Mouse (Mus musculus) heart, embryonic 12.5 days (tissue): ENCODE results near the gene Cacna1s. TPM values are rescaled to one million over a fixed set of nuclear protein-coding genes. Genes with fewer than 3 reads are reported as not detected.

Experiments
- ATAC-seq: fragments of 200-750 bp; cut with Nextera tagmentation; 2 replicates; pipeline ENCODE4 v1.8.0; 2017; ENCODE audit warnings: moderate TSS enrichment, moderate library complexity; ENCODE audit not compliant: insufficient number of reproducible peaks, low FRiP score
- H3K27ac ChIP-seq: fragments of 300-500 bp; sonication (generic); 2 replicates; pipeline ENCODE4 v1.5.1; 2016; ENCODE audit warnings: mild to moderate bottlenecking, moderate library complexity; ENCODE audit not compliant: poor library complexity, severe bottlenecking
- H3K27me3 ChIP-seq: fragments of 300-500 bp; sonication (generic); replicated peaks from 2 replicates; pipeline ENCODE4 v1.6.1; 2016; ENCODE audit warnings: mild to moderate bottlenecking, moderate library complexity
- H3K36me3 ChIP-seq: fragments of 300-500 bp; sonication (generic); 2 replicates; pipeline ENCODE4 v1.6.1; 2016; ENCODE audit warnings: mild to moderate bottlenecking, moderate library complexity
- H3K4me1 ChIP-seq: fragments of 300-500 bp; sonication (generic); replicated peaks from 2 replicates; pipeline ENCODE4 v1.6.1; 2016; ENCODE audit warnings: mild to moderate bottlenecking
- H3K4me2 ChIP-seq: fragments of 300-500 bp; sonication (generic); 2 replicates; pipeline ENCODE4 v1.6.1; 2016; ENCODE audit warnings: mild to moderate bottlenecking, moderate library complexity
- H3K4me3 ChIP-seq: fragments of 300-500 bp; sonication (generic); 2 replicates; pipeline ENCODE4 v1.5.1; 2016; ENCODE audit warnings: mild to moderate bottlenecking
- H3K9ac ChIP-seq: fragments of 300-500 bp; sonication (generic); 2 replicates; pipeline ENCODE4 v1.6.1; 2016; ENCODE audit warnings: mild to moderate bottlenecking, moderate library complexity
- H3K9me3 ChIP-seq: fragments of 300-500 bp; sonication (generic); replicated peaks from 2 replicates; pipeline ENCODE4 v1.6.1; 2016; ENCODE audit warnings: mild to moderate bottlenecking, moderate library complexity
- WGBS: fragments of 180-500 bp; shearing (Covaris S2); methylation state at CpG from one replicate; pipeline ENCODE4 v1.1.7; 2016; 5-methylcytosine and 5-hydroxymethylcytosine counted together
- polyA plus RNA-seq: library from polyadenylated mRNA; unstranded; fragments of >200 nt; fragmentation: Nextera tagmentation; extraction: Ambion mirVana; gene quantifications from 2 replicates; pipeline ENCODE4 v1.2.1, GENCODE M21; 2016

Cacna1s gene
- polyA plus RNA-seq, 1 experiment from 2014 or later = 0.57 TPM

DNA sequence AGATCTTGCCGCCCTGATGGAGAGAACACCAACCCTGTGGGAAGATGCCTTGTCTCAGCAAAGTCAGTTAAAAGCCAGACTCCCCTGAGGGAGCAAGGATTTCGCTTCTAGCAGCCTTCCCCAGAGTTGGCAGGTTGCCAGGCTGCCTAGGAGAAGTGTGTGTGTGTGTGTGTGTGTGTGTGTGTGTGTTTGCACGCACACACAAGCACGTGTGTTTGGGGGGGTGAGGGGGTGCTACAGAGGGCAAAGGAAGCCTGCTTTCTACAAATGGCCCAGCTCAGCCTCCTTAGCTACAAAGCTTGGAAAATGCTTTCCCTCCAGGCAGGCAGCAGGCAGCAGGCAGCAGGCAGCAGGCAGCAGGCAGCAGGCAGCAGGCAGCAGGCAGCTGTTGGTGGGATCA is 85.0 kb downstream of the Cacna1s start:
- H3K27me3 ChIP-seq = no peaks in the 10 kb centered on the region
- no peak overlapping the region for H3K4me3 ChIP-seq
- H3K27ac ChIP-seq = peak overlapping the region; percentile 83
- WGBS = 8% methylated on average over 4 of the region's 4 CpGs
- no peaks in the 10 kb centered on the region for H3K9me3 ChIP-seq
- H3K36me3 ChIP-seq = no peaks in the 10 kb centered on the region
- peak overlapping the region; percentile 37 for H3K4me2 ChIP-seq
- no peak for ATAC-seq
- peak overlapping the region; percentile 51 for H3K9ac ChIP-seq
- peaks cover 95% of the 10 kb centered on the region for H3K4me1 ChIP-seq

DNA sequence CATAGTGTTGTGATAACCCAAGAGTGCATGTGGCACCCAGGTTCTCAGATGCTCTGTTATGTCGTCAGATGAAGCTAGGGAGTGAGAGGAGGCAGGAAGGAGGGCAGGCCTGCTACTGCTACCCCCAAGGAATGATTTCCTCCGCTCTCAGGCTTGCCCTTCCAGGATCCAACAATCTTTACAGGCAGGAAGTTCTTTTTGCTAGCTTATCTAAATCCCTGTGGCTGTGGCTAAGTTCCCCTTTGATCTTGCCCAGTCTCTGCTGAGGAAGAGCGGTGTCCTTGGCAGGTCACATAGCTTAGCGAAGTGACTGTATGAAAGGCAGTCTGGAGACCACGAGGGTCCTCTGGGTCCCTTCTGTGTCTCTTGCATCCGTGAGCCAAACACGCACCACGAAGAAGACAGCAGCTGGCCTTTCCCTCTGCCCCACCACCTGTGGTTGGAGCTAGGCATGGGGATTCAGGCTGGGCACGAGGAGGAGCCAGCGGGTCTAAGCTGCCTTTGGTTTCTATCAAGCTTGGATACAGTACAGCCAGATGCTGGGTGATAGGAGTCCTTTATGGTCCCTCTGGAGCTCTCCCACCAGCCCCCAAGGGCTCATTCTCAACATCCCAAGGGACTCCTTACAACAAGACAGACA is 85.8 kb downstream of the Cacna1s start:
- Histone ChIP-seq H3K36me3 (no peaks in the 10 kb centered on the region), H3K9ac (peak overlapping the region; percentile 51), H3K27ac (peak overlapping the region; percentile 83), H3K9me3 (no peaks in the 10 kb centered on the region), H3K4me3 (no peak overlapping the region), H3K4me2 (peak overlapping the region; percentile 37), H3K4me1 (peaks cover 95% of the 10 kb centered on the region), H3K27me3 (no peaks in the 10 kb centered on the region)
- 15% methylated on average over 10 of the region's 10 CpGs for WGBS
- no peak; the same call in 1 of the 2 replicates for ATAC-seq

DNA sequence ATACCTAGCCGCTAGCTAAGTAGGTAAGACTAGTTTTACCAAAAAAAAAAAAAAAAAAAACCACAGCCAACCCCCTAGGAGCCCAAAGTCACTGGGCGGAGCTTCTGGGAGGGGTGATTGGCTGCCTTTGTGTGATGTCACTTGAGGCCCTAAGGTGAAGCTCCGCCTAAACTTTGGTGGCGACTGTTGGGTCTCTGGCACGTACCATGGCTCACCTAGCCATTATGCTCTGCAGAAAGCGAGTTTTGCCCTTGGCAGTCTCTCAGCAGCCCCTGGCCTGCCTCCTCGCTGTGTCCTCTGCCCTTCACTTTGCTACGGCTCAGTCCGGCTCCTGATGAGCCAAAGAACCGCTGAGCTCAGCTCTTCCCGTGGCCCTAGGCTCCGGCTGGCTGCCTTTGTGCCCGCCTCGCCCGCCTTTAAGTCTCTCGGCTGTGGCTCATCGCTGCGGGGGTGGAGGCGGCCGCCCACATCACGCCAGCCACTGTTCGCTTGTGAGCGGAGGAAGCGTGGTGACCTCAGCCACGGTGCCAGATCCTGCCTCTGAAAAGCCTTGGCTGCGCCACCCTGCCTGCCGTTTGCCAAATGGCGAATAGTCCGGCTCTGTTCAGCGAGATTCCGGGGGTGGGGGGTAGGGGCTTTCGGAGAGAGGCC is 87.6 kb downstream of the Cacna1s start:
- Histone ChIP-seq H3K27ac (peak overlapping the region; percentile 87), H3K36me3 (0 out of 2 replicates have a peak, but pooled peaks cover 3% of the 10 kb centered on the region), H3K4me1 (peaks cover 79% of the 10 kb centered on the region), H3K4me3 (peak overlapping the region; percentile 54), H3K27me3 (no peaks in the 10 kb centered on the region), H3K4me2 (peak overlapping the region; percentile 77), H3K9ac (peak overlapping the region; percentile 75), H3K9me3 (no peaks in the 10 kb centered on the region)
- ATAC-seq = peak; percentile 76
- WGBS = under 1% methylated on average over 32 of the region's 32 CpGs

- Histone ChIP-seq H3K9ac (no peak overlapping the region), H3K4me1 (peaks cover 67% of the 10 kb centered on the region), H3K9me3 (no peaks in the 10 kb centered on the region), H3K27ac (no peak overlapping the region), H3K36me3 (0 out of 2 replicates have a peak, but pooled peaks cover 3% of the 10 kb centered on the region), H3K4me2 (no peak overlapping the region), H3K4me3 (no peak overlapping the region), H3K27me3 (no peaks in the 10 kb centered on the region)
- 81% methylated on average over 11 of the region's 11 CpGs for WGBS
- ATAC-seq = no peak
These were observed 88.8 kb downstream of the Cacna1s start for GRCm38 (mm10) chr1:136141176-136141950.

GRCm38 (mm10) chr1:136142336-136142735 is 89.8 kb downstream of the Cacna1s start:
- Histone ChIP-seq H3K4me1 (peaks cover 57% of the 10 kb centered on the region), H3K36me3 (peaks cover 10% of the 10 kb centered on the region), H3K4me3 (no peak overlapping the region), H3K4me2 (no peak overlapping the region), H3K9ac (no peak overlapping the region), H3K27me3 (no peaks in the 10 kb centered on the region), H3K27ac (no peak overlapping the region), H3K9me3 (no peaks in the 10 kb centered on the region)
- ATAC-seq = no peak
- WGBS = 22% methylated on average over 6 of the region's 6 CpGs

DNA sequence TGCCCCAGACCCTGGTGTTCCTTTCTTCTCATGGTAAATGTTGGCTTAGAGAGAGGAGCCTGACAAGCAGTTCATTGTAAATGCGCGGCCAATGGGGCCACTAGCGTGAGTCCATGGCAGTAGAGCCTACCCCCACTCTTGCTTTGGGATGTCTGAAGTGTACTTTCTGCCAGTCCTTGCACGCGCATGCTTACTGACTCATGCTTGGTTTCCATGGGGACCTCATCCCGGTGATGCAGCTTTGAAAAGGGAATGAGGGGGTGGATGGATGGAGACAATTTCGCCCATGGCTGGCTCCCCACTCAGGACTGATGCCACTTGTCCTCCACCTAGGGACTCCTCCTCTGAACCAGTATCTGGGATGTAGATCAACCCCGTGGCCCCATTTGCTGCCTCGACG is 91.0 kb downstream of the Cacna1s start:
- H3K27ac ChIP-seq = no peak overlapping the region

GRCm38 (mm10) chr1:136149702-136150101 is 97.2 kb downstream of the Cacna1s start:
- H3K36me3 ChIP-seq = peaks cover 53% of the 10 kb centered on the region
- H3K9me3 ChIP-seq = no peaks in the 10 kb centered on the region
- ATAC-seq = no peak
- no peaks in the 10 kb centered on the region for H3K27me3 ChIP-seq
- H3K4me1 ChIP-seq = peaks cover 3% of the 10 kb centered on the region
- WGBS = 88% methylated on average over 9 of the region's 9 CpGs
- H3K9ac ChIP-seq = no peak overlapping the region
- H3K4me2 ChIP-seq = no peak overlapping the region
- no peak overlapping the region for H3K4me3 ChIP-seq
- no peak overlapping the region for H3K27ac ChIP-seq

More for the DNA sequence above, 91.0 kb downstream of the Cacna1s start:
- Histone ChIP-seq H3K27me3 (no peaks in the 10 kb centered on the region), H3K4me2 (no peak overlapping the region), H3K4me1 (peaks cover 46% of the 10 kb centered on the region), H3K4me3 (no peak overlapping the region), H3K9ac (no peak overlapping the region), H3K36me3 (peaks cover 22% of the 10 kb centered on the region), H3K9me3 (no peaks in the 10 kb centered on the region)
- WGBS = 91% methylated on average over 10 of the region's 10 CpGs
- no peak for ATAC-seq

DNA sequence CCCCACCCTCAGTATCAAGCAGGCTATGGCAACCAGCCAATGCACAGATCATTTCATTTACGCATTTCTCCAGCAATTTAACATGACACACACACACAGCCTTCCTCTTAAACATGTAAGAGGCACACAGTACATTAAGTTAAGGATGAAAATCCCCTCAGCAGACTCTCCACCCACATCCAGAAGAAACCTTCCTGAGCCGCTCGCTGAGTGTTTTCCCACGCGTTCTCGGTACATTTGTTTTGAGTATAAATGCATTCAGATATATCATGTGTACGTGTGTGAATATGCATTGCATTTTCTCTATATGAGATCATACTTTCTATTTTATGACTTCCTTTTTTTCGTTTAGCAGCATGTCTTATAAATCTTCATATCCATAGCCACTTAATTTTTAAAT is 98.8 kb downstream of the Cacna1s start:
- Histone ChIP-seq H3K9me3 (no peaks in the 10 kb centered on the region), H3K4me2 (no peak overlapping the region), H3K9ac (no peak overlapping the region), H3K36me3 (peaks cover 52% of the 10 kb centered on the region), H3K27ac (no peak overlapping the region), H3K4me3 (no peak overlapping the region), H3K4me1 (peaks cover 3% of the 10 kb centered on the region), H3K27me3 (no peaks in the 10 kb centered on the region)
- 88% methylated on average over 8 of the region's 8 CpGs for WGBS
- no peak for ATAC-seq

- Histone ChIP-seq H3K27ac (no peak overlapping the region), H3K4me3 (no peak overlapping the region), H3K36me3 (peaks cover 55% of the 10 kb centered on the region), H3K4me1 (no peaks in the 10 kb centered on the region), H3K27me3 (no peaks in the 10 kb centered on the region), H3K9me3 (no peaks in the 10 kb centered on the region), H3K4me2 (no peak overlapping the region), H3K9ac (no peak overlapping the region)
- ATAC-seq = no peak
- 95% methylated on average over 4 of the region's 4 CpGs for whole genome bisulfite sequencing
These were observed 103.8 kb downstream of the Cacna1s start for GRCm38 (mm10) chr1:136156304-136156703.

GRCm38 (mm10) chr1:136156951-136157350 is 104.4 kb downstream of the Cacna1s start:
- WGBS = 89% methylated on average over 4 of the region's 4 CpGs
- no peaks in the 10 kb centered on the region for H3K9me3 ChIP-seq
- H3K36me3 ChIP-seq = peaks cover 55% of the 10 kb centered on the region
- no peak for ATAC-seq
- no peaks in the 10 kb centered on the region for H3K4me1 ChIP-seq
- no peak overlapping the region for H3K9ac ChIP-seq
- no peak overlapping the region for H3K4me3 ChIP-seq
- no peak overlapping the region for H3K27ac ChIP-seq
- no peaks in the 10 kb centered on the region for H3K27me3 ChIP-seq
- H3K4me2 ChIP-seq = no peak overlapping the region

DNA sequence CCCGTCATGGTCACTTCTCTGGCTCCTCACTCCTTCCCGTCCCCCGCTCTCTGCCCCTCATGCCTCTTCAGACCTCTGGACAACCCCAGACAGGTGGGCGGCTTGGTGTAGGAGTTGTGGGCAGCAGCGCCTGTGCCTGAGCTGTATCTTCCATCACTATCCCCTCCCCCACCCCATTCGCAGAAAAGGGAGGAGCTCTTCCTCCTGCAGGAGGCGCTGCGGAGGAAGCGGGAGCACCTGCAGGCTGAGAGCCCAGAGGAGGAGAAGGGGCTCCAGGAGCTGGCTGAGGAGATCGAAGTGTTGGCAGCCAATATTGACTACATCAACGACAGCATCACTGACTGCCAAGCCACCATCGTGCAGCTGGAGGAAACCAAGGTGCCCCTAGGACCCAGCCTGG is 107.3 kb downstream of the Cacna1s start:
- Histone ChIP-seq H3K9ac (no peak overlapping the region), H3K4me2 (peak overlapping the region; percentile 19; the same call in 1 of the 2 replicates), H3K36me3 (peaks cover 55% of the 10 kb centered on the region), H3K27me3 (no peaks in the 10 kb centered on the region), H3K9me3 (no peaks in the 10 kb centered on the region), H3K4me3 (no peak overlapping the region), H3K27ac (no peak overlapping the region), H3K4me1 (no peaks in the 10 kb centered on the region)
- 46% methylated on average over 12 of the region's 12 CpGs for WGBS
- ATAC-seq = 0 out of 2 replicates have a peak, but pooled peaks have one; percentile 5
